Comparison of ENCODE assay signal across 27 mouse cellular contexts in the genomic region with DNA sequence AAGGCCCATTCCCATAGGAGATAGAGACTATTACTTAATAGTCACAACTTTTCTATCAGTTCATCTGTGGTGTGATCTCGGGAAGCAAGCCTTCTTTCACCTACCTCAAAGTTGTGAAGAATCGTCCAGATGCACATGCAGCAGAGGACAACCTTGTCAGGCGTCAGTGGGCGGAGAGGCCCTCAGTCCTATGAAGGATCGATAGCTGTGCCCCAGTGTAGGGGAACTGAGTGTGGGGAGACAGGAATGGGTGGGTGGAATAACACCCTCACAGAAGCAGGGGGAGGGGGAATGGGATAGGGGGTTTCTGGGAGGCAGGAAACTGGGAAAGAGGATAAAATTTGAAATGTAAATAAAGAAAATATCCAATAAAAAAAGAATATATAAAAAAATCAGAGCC.
DNase-seq lines count a peak whose midpoint lies in the region; ATAC-seq lines count a peak whose summit lies in the region.
"Had no signal": no experiment of that assay in that cellular context is flagged by ENCODE, and none has a peak within 500 bp of the region (broad histone marks: within the 10 kb centered on the region; RNA-seq: fewer than 3 reads in every experiment).

No protein-coding gene starts in this region.

- no peak for DNase-seq in hindbrain, embryonic 10.5 days (ENCODE audit: low spot score)
- DNase-seq in midbrain, embryonic 10.5 days (ENCODE audit: low spot score), result no peak
- DNase-seq: adrenal gland, postnatal 10 days; adrenal gland, postnatal 36 days; B cell, adult 2 months; cerebellum, adult 18-20 months; cerebellum, adult 9-10 months; cerebellum, postnatal 14 days; gastrocnemius, postnatal 10 days; gastrocnemius, postnatal 36 days; heart, adult 2 months; heart, postnatal 14 days; heart, postnatal 4 days had no signal

- H3K4me2 ChIP-seq in hindbrain, embryonic 12.5 days (replicated peaks), result no peak overlapping the region
- H3K4me2 ChIP-seq in midbrain, embryonic 15.5 days, result no peak overlapping the region
- no peak overlapping the region for H3K4me2 ChIP-seq in neural tube, embryonic 14.5 days (ENCODE audit: low read depth, low read length)
- H3K4me2 ChIP-seq in neural tube, embryonic 15.5 days, result no peak overlapping the region
- H3K4me2 ChIP-seq: forebrain, embryonic 13.5 days; heart, embryonic 13.5 days had no signal

- H3K36me3 ChIP-seq in hindbrain, embryonic 12.5 days, result no peaks in the 10 kb centered on the region
- H3K36me3 ChIP-seq in hindbrain, embryonic 10.5 days, result no peaks in the 10 kb centered on the region
- H3K36me3 ChIP-seq in midbrain, embryonic 15.5 days (replicated peaks), result no peaks in the 10 kb centered on the region
- no peaks in the 10 kb centered on the region for H3K36me3 ChIP-seq in midbrain, embryonic 10.5 days
- H3K36me3 ChIP-seq in neural tube, embryonic 14.5 days (ENCODE audit: control insufficient read depth, insufficient read depth, low read length), result no peaks in the 10 kb centered on the region
- H3K36me3 ChIP-seq in neural tube, embryonic 15.5 days, result no peaks in the 10 kb centered on the region
- H3K36me3 ChIP-seq: forebrain, embryonic 10.5 days; G1E; heart, embryonic 10.5 days; heart, embryonic 13.5 days had no signal

- no peaks in the 10 kb centered on the region for H3K4me1 ChIP-seq in hindbrain, embryonic 12.5 days
- H3K4me1 ChIP-seq in hindbrain, embryonic 10.5 days (replicated peaks), result no peaks in the 10 kb centered on the region
- no peaks in the 10 kb centered on the region for H3K4me1 ChIP-seq in midbrain, embryonic 15.5 days
- H3K4me1 ChIP-seq in midbrain, embryonic 10.5 days, result no peaks in the 10 kb centered on the region
- no peaks in the 10 kb centered on the region for H3K4me1 ChIP-seq in neural tube, embryonic 14.5 days (ENCODE audit: control insufficient read depth, insufficient read depth, low read length)
- H3K4me1 ChIP-seq in neural tube, embryonic 15.5 days, result no peaks in the 10 kb centered on the region
- H3K4me1 ChIP-seq: forebrain, embryonic 10.5 days; forebrain, embryonic 13.5 days; heart, embryonic 10.5 days; heart, embryonic 13.5 days had no signal

- no peak overlapping the region for H3K9ac ChIP-seq in hindbrain, embryonic 12.5 days
- no peak overlapping the region for H3K9ac ChIP-seq in midbrain, embryonic 15.5 days
- H3K9ac ChIP-seq in neural tube, embryonic 14.5 days (replicated peaks; ENCODE audit: low read depth, low read length), result no peak overlapping the region
- no peak overlapping the region for H3K9ac ChIP-seq in neural tube, embryonic 15.5 days (replicated peaks)
- H3K9ac ChIP-seq: forebrain, embryonic 13.5 days; heart, embryonic 13.5 days had no signal

- ATAC-seq in hindbrain, embryonic 12.5 days (ENCODE audit: low FRiP score), result peak; percentile 54
- ATAC-seq in midbrain, embryonic 15.5 days (replicated peaks), result no peak; the same call in 1 of the 2 replicates
- peak; percentile 31; the same call in 1 of the 2 replicates for ATAC-seq in neural tube, embryonic 14.5 days (ENCODE audit: low read depth)
- no peak for ATAC-seq in neural tube, embryonic 15.5 days (ENCODE audit: low FRiP score)
- ATAC-seq: forebrain, embryonic 13.5 days; forebrain, embryonic 16.5 days; hindbrain, embryonic 16.5 days; inflammation-experienced regulatory T-cells, adult 6 months; Patski had no signal

- no peak overlapping the region for H3K27ac ChIP-seq in hindbrain, embryonic 12.5 days
- H3K27ac ChIP-seq in hindbrain, embryonic 10.5 days, result no peak overlapping the region
- 0 out of 2 replicates have a peak overlapping the region, but pooled peaks have one; percentile 34 for H3K27ac ChIP-seq in midbrain, embryonic 15.5 days
- no peak overlapping the region for H3K27ac ChIP-seq in midbrain, embryonic 10.5 days (replicated peaks)
- no peak overlapping the region for H3K27ac ChIP-seq in neural tube, embryonic 14.5 days (ENCODE audit: low read depth, low read length)
- H3K27ac ChIP-seq in neural tube, embryonic 15.5 days (replicated peaks), result no peak overlapping the region
- H3K27ac ChIP-seq: forebrain, embryonic 10.5 days; forebrain, embryonic 13.5 days; heart, adult 2 months; heart, embryonic 10.5 days; heart, embryonic 13.5 days had no signal

- no peak overlapping the region for H3K4me3 ChIP-seq in hindbrain, embryonic 12.5 days
- H3K4me3 ChIP-seq in hindbrain, embryonic 10.5 days, result no peak overlapping the region
- H3K4me3 ChIP-seq in midbrain, embryonic 15.5 days, result no peak overlapping the region
- H3K4me3 ChIP-seq in midbrain, embryonic 10.5 days, result no peak overlapping the region
- no peak overlapping the region for H3K4me3 ChIP-seq in neural tube, embryonic 14.5 days (ENCODE audit: low read depth, low read length)
- no peak overlapping the region for H3K4me3 ChIP-seq in neural tube, embryonic 15.5 days (replicated peaks)
- H3K4me3 ChIP-seq: forebrain, embryonic 10.5 days; forebrain, embryonic 13.5 days; heart, adult 2 months; heart, embryonic 10.5 days; heart, embryonic 13.5 days had no signal

- no peaks in the 10 kb centered on the region for H3K9me3 ChIP-seq in hindbrain, embryonic 12.5 days (replicated peaks)
- H3K9me3 ChIP-seq in hindbrain, embryonic 10.5 days, result no peaks in the 10 kb centered on the region
- no peaks in the 10 kb centered on the region for H3K9me3 ChIP-seq in midbrain, embryonic 15.5 days
- no peaks in the 10 kb centered on the region for H3K9me3 ChIP-seq in midbrain, embryonic 10.5 days (replicated peaks)
- no peaks in the 10 kb centered on the region for H3K9me3 ChIP-seq in neural tube, embryonic 14.5 days (ENCODE audit: control insufficient read depth, low read length)
- H3K9me3 ChIP-seq in neural tube, embryonic 15.5 days (replicated peaks), result no peaks in the 10 kb centered on the region
- H3K9me3 ChIP-seq: forebrain, embryonic 10.5 days; forebrain, embryonic 13.5 days; G1E; heart, embryonic 10.5 days; heart, embryonic 13.5 days had no signal

- 69% methylated on average over 5 of the region's 5 CpGs for WGBS in hindbrain, embryonic 12.5 days
- WGBS in hindbrain, embryonic 10.5 days, result 80% methylated on average over 5 of the region's 5 CpGs
- 71% methylated on average over 5 of the region's 5 CpGs for WGBS in midbrain, embryonic 15.5 days
- 84% methylated on average over 5 of the region's 5 CpGs for WGBS in midbrain, embryonic 10.5 days
- WGBS in neural tube, embryonic 14.5 days, result 84% methylated on average over 5 of the region's 5 CpGs
- WGBS in neural tube, embryonic 15.5 days, result 81% methylated on average over 5 of the region's 5 CpGs

- H3K27me3 ChIP-seq in hindbrain, embryonic 12.5 days, result no peaks in the 10 kb centered on the region
- H3K27me3 ChIP-seq in hindbrain, embryonic 10.5 days (ENCODE audit: insufficient read depth, poor library complexity, severe bottlenecking), result no peaks in the 10 kb centered on the region
- H3K27me3 ChIP-seq in midbrain, embryonic 15.5 days (replicated peaks), result no peaks in the 10 kb centered on the region
- no peaks in the 10 kb centered on the region for H3K27me3 ChIP-seq in midbrain, embryonic 10.5 days (ENCODE audit: low read depth, poor library complexity, severe bottlenecking)
- no peaks in the 10 kb centered on the region for H3K27me3 ChIP-seq in neural tube, embryonic 14.5 days (ENCODE audit: control insufficient read depth, insufficient read depth, low read length)
- no peaks in the 10 kb centered on the region for H3K27me3 ChIP-seq in neural tube, embryonic 15.5 days (replicated peaks)
- H3K27me3 ChIP-seq: CH12.LX; forebrain, embryonic 13.5 days; heart, embryonic 13.5 days; Patski had no signal

Comparison
In these comparisons a context has a peak if more than half of its experiments do, and no peak if none do; other contexts are left out.
1. ATAC-seq: peak in hindbrain, embryonic 12.5 days (single experiment) and neural tube, embryonic 14.5 days (single experiment); none in midbrain, embryonic 15.5 days (single experiment) and neural tube, embryonic 15.5 days (single experiment).